Mouse (Mus musculus) brain, embryonic 14.5 days (tissue): ENCODE data around the gene Fbxw2.

Experiments
- CTCF ChIP-seq: fragments of 200-500 bp; IDR thresholded peaks from 2 replicates; pipeline ENCODE4 v1.5.1; 2012; ENCODE audit warnings: inconsistent platforms, mild to moderate bottlenecking, moderate library complexity, borderline replicate concordance; ENCODE audit not compliant: insufficient read depth, insufficient read length; ENCODE audit errors: extremely low read depth
- POLR2A ChIP-seq: fragments of 200-500 bp; IDR thresholded peaks from 2 replicates; pipeline ENCODE4 v1.6.1; 2012; ENCODE audit warnings: mild to moderate bottlenecking, inconsistent platforms, borderline replicate concordance; ENCODE audit not compliant: poor library complexity, insufficient read depth, insufficient read length, severe bottlenecking; ENCODE audit errors: extremely low read depth

- TF ChIP-seq POLR2A (no peak), CTCF (no peak)
These were observed 51.6 kb downstream of the Fbxw2 start for GRCm38 (mm10) chr2:34774493-34774892.
